In the genomic region with DNA sequence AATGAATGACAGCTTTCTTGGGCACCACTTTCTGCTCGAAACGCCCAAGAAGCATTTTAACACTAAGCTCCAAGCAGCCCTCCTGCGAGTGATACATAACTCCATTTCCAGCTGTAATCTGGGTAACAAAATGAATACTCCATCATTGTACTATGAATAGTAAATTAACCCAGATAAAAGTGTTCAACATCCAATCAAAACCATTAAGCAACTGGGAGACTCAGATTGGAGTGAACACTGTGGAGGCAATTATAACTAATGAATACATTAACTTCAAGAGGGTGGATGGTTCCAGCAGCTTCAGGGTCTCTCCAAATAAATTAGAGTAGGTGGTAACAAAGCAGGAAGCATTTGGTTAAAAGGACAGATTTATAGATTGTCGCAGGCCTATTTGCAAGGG, we compare ENCODE assay signal across 27 mouse cellular contexts.
"Had no signal": no experiment of that assay in that cellular context is flagged by ENCODE, and none has a peak within 500 bp of the region (broad histone marks: within the 10 kb centered on the region; RNA-seq: fewer than 3 reads in every experiment).

No protein-coding gene starts in this region.

- H3K9ac ChIP-seq: heart, embryonic 13.5 days; heart, embryonic 15.5 days; hindbrain, embryonic 13.5 days; hindbrain, embryonic 15.5 days; kidney, embryonic 15.5 days; limb, embryonic 13.5 days; limb, embryonic 15.5 days; liver, embryonic 12.5 days; liver, embryonic 14.5 days had no signal

- H3K4me3 ChIP-seq: heart, adult 2 months; heart, embryonic 13.5 days; heart, embryonic 15.5 days; hindbrain, embryonic 13.5 days; hindbrain, embryonic 15.5 days; kidney, embryonic 15.5 days; limb, embryonic 13.5 days; limb, embryonic 15.5 days; liver, embryonic 12.5 days had no signal

- H3K27ac ChIP-seq: heart, adult 2 months; heart, embryonic 13.5 days; heart, embryonic 15.5 days; hindbrain, embryonic 13.5 days; hindbrain, embryonic 15.5 days; hindbrain, postnatal 0 days; kidney, embryonic 15.5 days; kidney, postnatal 0 days; limb, embryonic 13.5 days; limb, embryonic 15.5 days; liver, embryonic 12.5 days; liver, embryonic 14.5 days had no signal

- DNase-seq: gastrocnemius, postnatal 14 days; gastrocnemius, postnatal 36 days; heart, adult 11 months; heart, adult 2 months; heart, postnatal 14 days; heart, postnatal 36 days; kidney, adult 11 months; kidney, adult 2 months; kidney, adult 9 months; kidney, postnatal 14 days; kidney, postnatal 36 days; layer of hippocampus, adult 9-11 months; layer of hippocampus, postnatal 36 days; left cerebral cortex, postnatal 4 days had no signal

- H3K9me3 ChIP-seq: heart, embryonic 13.5 days; heart, embryonic 15.5 days; hindbrain, embryonic 13.5 days; hindbrain, embryonic 15.5 days; kidney, embryonic 15.5 days; limb, embryonic 13.5 days; limb, embryonic 15.5 days; liver, embryonic 12.5 days had no signal

- H3K4me1 ChIP-seq: kidney, embryonic 15.5 days; liver, embryonic 12.5 days had no signal

- ATAC-seq: hindbrain, postnatal 0 days; intestine, embryonic 16.5 days; liver, embryonic 12.5 days had no signal

- H3K36me3 ChIP-seq: heart, embryonic 13.5 days; heart, embryonic 15.5 days; hindbrain, embryonic 13.5 days; hindbrain, embryonic 15.5 days; kidney, embryonic 15.5 days; limb, embryonic 13.5 days; limb, embryonic 15.5 days; liver, embryonic 12.5 days had no signal

- H3K4me2 ChIP-seq: heart, embryonic 11.5 days; heart, embryonic 13.5 days; heart, embryonic 15.5 days; hindbrain, embryonic 13.5 days; hindbrain, embryonic 15.5 days; kidney, embryonic 15.5 days; limb, embryonic 13.5 days; limb, embryonic 15.5 days; liver, embryonic 12.5 days had no signal

- H3K27me3 ChIP-seq: heart, embryonic 13.5 days; heart, embryonic 15.5 days; hindbrain, embryonic 13.5 days; hindbrain, embryonic 15.5 days; kidney, embryonic 15.5 days; limb, embryonic 13.5 days; liver, embryonic 12.5 days had no signal
